Mouse (Mus musculus): ENCODE results near the gene Dlg2.

DNA sequence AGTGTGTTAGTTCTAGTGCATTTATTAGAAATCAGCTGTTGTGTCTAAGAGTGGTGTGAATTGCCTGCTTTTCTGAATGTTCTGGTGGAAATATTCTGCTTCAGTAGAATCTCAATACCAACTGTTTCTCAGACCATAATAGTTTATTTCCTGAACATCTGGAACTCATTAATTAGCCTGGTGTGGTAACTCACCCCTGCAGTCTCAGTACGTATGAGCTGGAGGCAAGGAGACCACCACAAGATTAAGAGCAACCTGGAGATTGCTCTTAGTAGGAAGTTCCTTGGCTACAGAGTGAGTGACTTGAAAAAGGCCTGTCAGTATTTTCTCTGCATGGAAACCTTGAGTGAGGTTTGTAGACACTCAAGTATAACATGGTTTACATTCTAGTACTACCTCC lies 1810.6 kb downstream of the Dlg2 start:
- no peak for TF ChIP-seq POLR2A (IDR thresholded peaks at IDR 0.05; ENCODE audit: borderline replicate concordance, low read depth, low read length)
- no peak for TF ChIP-seq CTCF (IDR thresholded peaks at IDR 0.05; ENCODE audit: low read depth, low read length)

Data from bone marrow macrophage, adult 2 months (primary cell).